Mouse (Mus musculus): ENCODE data around the gene Brca1.
"Not testable (repeated sequence)": the region's sequence is repeated elsewhere in the genome, so short reads cannot be mapped to it uniquely, and the experiment has no call there.

Brca1 gene

GRCm38 (mm10) chr11:101452093-101452774 lies 99.5 kb downstream of the Brca1 start:
- DNase-seq (ENCODE audit: extremely low read depth, insufficient read length, low spot score): no peak

GRCm38 (mm10) chr11:101451536-101451935 lies 100.2 kb downstream of the Brca1 start:
- no peak for DNase-seq (ENCODE audit: extremely low read depth, insufficient read length, low spot score)

- no peak for DNase-seq (ENCODE audit: extremely low read depth, insufficient read length, low spot score)
These were observed 101.4 kb downstream of the Brca1 start for GRCm38 (mm10) chr11:101450394-101450793.

GRCm38 (mm10) chr11:101449596-101449995 lies 102.2 kb downstream of the Brca1 start:
- DNase-seq (ENCODE audit: extremely low read depth, insufficient read length, low spot score): not testable (repeated sequence)

- peak; percentile 47 for DNase-seq (ENCODE audit: extremely low read depth, insufficient read length, low spot score)
These were observed 102.9 kb downstream of the Brca1 start for GRCm38 (mm10) chr11:101448899-101449298.

GRCm38 (mm10) chr11:101448274-101448746 lies 103.4 kb downstream of the Brca1 start, which contains the start of gene Ifi35:
TSS of gene Ifi35 (plus strand) at chr11:101448407.
- peak; percentile 77 for DNase-seq (ENCODE audit: extremely low read depth, insufficient read length, low spot score)

GRCm38 (mm10) chr11:101447786-101448185 lies 104.0 kb downstream of the Brca1 start:
- no peak for DNase-seq (ENCODE audit: extremely low read depth, insufficient read length, low spot score)

GRCm38 (mm10) chr11:101446860-101447259 lies 104.9 kb downstream of the Brca1 start:
- DNase-seq (ENCODE audit: extremely low read depth, insufficient read length, low spot score): not testable (repeated sequence)

- no peak for DNase-seq (ENCODE audit: extremely low read depth, insufficient read length, low spot score)
These were observed 105.4 kb downstream of the Brca1 start for GRCm38 (mm10) chr11:101446319-101446718.

- no peak for DNase-seq (ENCODE audit: extremely low read depth, insufficient read length, low spot score)
These were observed 109.0 kb downstream of the Brca1 start for GRCm38 (mm10) chr11:101442760-101443159.

- DNase-seq (ENCODE audit: extremely low read depth, insufficient read length, low spot score): peak; percentile 97
These were observed 109.5 kb downstream of the Brca1 start, which contains the start of gene Rpl27 for GRCm38 (mm10) chr11:101442127-101442693. TSS of gene Rpl27 (plus strand) at chr11:101442298.

- DNase-seq (ENCODE audit: extremely low read depth, insufficient read length, low spot score): not testable (repeated sequence)
These were observed 110.2 kb downstream of the Brca1 start for GRCm38 (mm10) chr11:101441450-101442126.

All from 3134 (cell line).